Mouse (Mus musculus): ENCODE measurements around the gene Zfp579. TPM values are rescaled to one million over a fixed set of nuclear protein-coding genes. Genes with fewer than 3 reads are reported as not detected.
A peak's percentile ranks its signal among the peaks of the same experiment; 100 is the strongest.

The Zfp579 gene
- total RNA-seq, 2 experiments from 2014 or later: 36.9 to 39.0 TPM

- peak; percentile 68 to 79 for DNase-seq (ENCODE audit: low spot score in 2 of 2)
Measured at GRCm38 (mm10) chr7:4964272-4964671, 31.7 kb downstream of the Zfp579 start, which contains the start of gene Sbk2. Sbk2 (minus strand) TSS chr7:4964406.

- DNase-seq (ENCODE audit: low spot score in 2 of 2): no peak
Measured at GRCm38 (mm10) chr7:4963527-4963926, 32.4 kb downstream of the Zfp579 start.

GRCm38 (mm10) chr7:4957361-4957760 lies 38.6 kb downstream of the Zfp579 start:
- DNase-seq (ENCODE audit: low spot score in 2 of 2): no peak

GRCm38 (mm10) chr7:4953815-4954445 lies 42.0 kb downstream of the Zfp579 start:
- no peak for DNase-seq (ENCODE audit: low spot score in 2 of 2)

- DNase-seq (ENCODE audit: low spot score in 2 of 2): no peak
Measured at GRCm38 (mm10) chr7:4950561-4951342, 45.2 kb downstream of the Zfp579 start.

GRCm38 (mm10) chr7:4948386-4948785 lies 47.6 kb downstream of the Zfp579 start:
- no peak for DNase-seq (ENCODE audit: low spot score in 2 of 2)

- DNase-seq (ENCODE audit: low spot score in 2 of 2): no peak
Measured at GRCm38 (mm10) chr7:4947855-4948254, 48.1 kb downstream of the Zfp579 start.

- DNase-seq (ENCODE audit: low spot score in 2 of 2): peak; percentile 91 to 93
Measured at GRCm38 (mm10) chr7:4943223-4943815, 52.6 kb downstream of the Zfp579 start.

- DNase-seq (ENCODE audit: low spot score in 2 of 2): no peak
Measured at GRCm38 (mm10) chr7:4942673-4943072, 53.3 kb downstream of the Zfp579 start.

GRCm38 (mm10) chr7:4940068-4940479 lies 55.9 kb downstream of the Zfp579 start:
- DNase-seq (ENCODE audit: low spot score in 2 of 2): peak; percentile 71 to 86

GRCm38 (mm10) chr7:4938456-4938855 lies 57.5 kb downstream of the Zfp579 start:
- DNase-seq (ENCODE audit: low spot score in 2 of 2): peak in 1 of 2 experiments; percentile 51

- no peak for DNase-seq (ENCODE audit: low spot score in 2 of 2)
Measured at GRCm38 (mm10) chr7:4937392-4937791, 58.6 kb downstream of the Zfp579 start.

GRCm38 (mm10) chr7:4936832-4937231 lies 59.1 kb downstream of the Zfp579 start:
- no peak for DNase-seq (ENCODE audit: low spot score in 2 of 2)

GRCm38 (mm10) chr7:4934160-4934914 lies 61.6 kb downstream of the Zfp579 start:
- no peak for DNase-seq (ENCODE audit: low spot score in 2 of 2)

Other genes with a start within 250 kb of the Zfp579 start
- gene Cox6b2, start 243.1 kb downstream of the Zfp579 start, total RNA-seq (2021): 1 to 10 TPM; 4.7 to 8.6 TPM
- not detected for gene Fam71e2, start 224.9 kb downstream of the Zfp579 start, total RNA-seq (2021)
- gene Il11, start 213.3 kb downstream of the Zfp579 start, total RNA-seq (2021): under 1 TPM; 0.21 to 0.38 TPM
- not detected for gene Tmem190, start 213.2 kb downstream of the Zfp579 start, total RNA-seq (2021)
- 1 to 10 TPM; 2.4 to 2.6 TPM for gene Tmem238, start 206.5 kb downstream of the Zfp579 start, total RNA-seq (2021)
- gene Rpl28, start 203.3 kb downstream of the Zfp579 start, total RNA-seq (2021): 100 to 1,000 TPM; 498 to 526 TPM
- 100 to 1,000 TPM; 103 to 123 TPM for gene Ube2s, start 183.6 kb downstream of the Zfp579 start, total RNA-seq (2021)
- gene Shisa7, start 151.5 kb downstream of the Zfp579 start, total RNA-seq (2021): 100 to 1,000 TPM; 134 to 137 TPM
- gene Isoc2b, start 125.9 kb downstream of the Zfp579 start, total RNA-seq (2021): 1 to 10 TPM; 3.2 to 5.5 TPM
- 1 to 10 TPM; 8.9 to 9.8 TPM for gene Isoc2a, start 119.0 kb downstream of the Zfp579 start, total RNA-seq (2021)
- under 1 TPM; 0.41 to 0.44 TPM for gene Gm36210, start 89.6 kb downstream of the Zfp579 start, total RNA-seq (2021)
- 10 to 100 TPM; 11.5 to 14.6 TPM for gene Zfp628, start 80.9 kb downstream of the Zfp579 start, total RNA-seq (2021)
- gene Nat14, start 74.1 kb downstream of the Zfp579 start, total RNA-seq (2021): 10 to 100 TPM; 67.8 to 76.2 TPM
- gene Ssc5d, start 70.4 kb downstream of the Zfp579 start, total RNA-seq (2021): 1 to 10 TPM; 2.7 to 2.8 TPM
- gene Sbk2, start 31.8 kb downstream of the Zfp579 start, total RNA-seq (2021): not detected
- under 1 TPM; 0.44 to 0.67 TPM for gene Sbk3, start 25.0 kb downstream of the Zfp579 start, total RNA-seq (2021)
- 1 to 10 TPM; 5.7 to 6.4 TPM for gene Zfp524, start 18.3 kb upstream of the Zfp579 start, total RNA-seq (2021)
- gene Fiz1, start 18.5 kb upstream of the Zfp579 start, total RNA-seq (2021): 10 to 100 TPM; 21.4 to 27.7 TPM
- gene Gm44973, start 19.3 kb upstream of the Zfp579 start, total RNA-seq (2021): not detected
- gene Zfp865, start 24.2 kb upstream of the Zfp579 start, total RNA-seq (2021): 10 to 100 TPM; 34.6 to 35.8 TPM
- 10 to 100 TPM; 65.6 to 67.2 TPM for gene Ccdc106, start 24.4 kb upstream of the Zfp579 start, total RNA-seq (2021)
- gene 4632433K11Rik, start 38.0 kb upstream of the Zfp579 start, total RNA-seq (2021): not detected
- 1 to 10 TPM; 5.3 to 7.0 TPM for gene Zfp784, start 42.3 kb upstream of the Zfp579 start, total RNA-seq (2021)
- gene Zfp580, start 55.4 kb upstream of the Zfp579 start, total RNA-seq (2021): 10 to 100 TPM; 57.8 to 63.2 TPM
- gene U2af2, start 66.0 kb upstream of the Zfp579 start, total RNA-seq (2021): 100 to 1,000 TPM; 163 to 176 TPM
- gene Epn1, start 84.1 kb upstream of the Zfp579 start, total RNA-seq (2021): 100 to 1,000 TPM; 479 to 480 TPM
- not detected for gene Rfpl4, start 120.8 kb upstream of the Zfp579 start, total RNA-seq (2021)
- not detected for gene Rasl2-9, start 129.8 kb upstream of the Zfp579 start, total RNA-seq (2021)
- gene Vmn1r55, start 153.5 kb upstream of the Zfp579 start, total RNA-seq (2021): not detected
- gene Vmn1r56, start 200.6 kb upstream of the Zfp579 start, total RNA-seq (2021): not detected
- not detected for gene Vmn1r57, start 222.3 kb upstream of the Zfp579 start, total RNA-seq (2021)

Data from layer of hippocampus, postnatal 14 days (tissue).